Mouse (Mus musculus) G1E-ER4 (cell line): Measurements from ENCODE around the gene Lta. TPM values are rescaled to one million over a fixed set of nuclear protein-coding genes. Genes with fewer than 3 reads are reported as not detected.

Experiments
- GATA1 ChIP-seq: IDR thresholded peaks from one replicate; pipeline ENCODE4 v1.8.0; 2012; ENCODE audit warnings: low read length, inconsistent platforms
- polyA plus RNA-seq: library from polyadenylated mRNA; stranded (reverse); fragments of >175 nt; gene quantifications from 2 replicates; pipeline ENCODE4 v1.2.3, GENCODE M21; 2012

The Lta gene
- polyA plus RNA-seq, 1 experiment, result not detected

DNA sequence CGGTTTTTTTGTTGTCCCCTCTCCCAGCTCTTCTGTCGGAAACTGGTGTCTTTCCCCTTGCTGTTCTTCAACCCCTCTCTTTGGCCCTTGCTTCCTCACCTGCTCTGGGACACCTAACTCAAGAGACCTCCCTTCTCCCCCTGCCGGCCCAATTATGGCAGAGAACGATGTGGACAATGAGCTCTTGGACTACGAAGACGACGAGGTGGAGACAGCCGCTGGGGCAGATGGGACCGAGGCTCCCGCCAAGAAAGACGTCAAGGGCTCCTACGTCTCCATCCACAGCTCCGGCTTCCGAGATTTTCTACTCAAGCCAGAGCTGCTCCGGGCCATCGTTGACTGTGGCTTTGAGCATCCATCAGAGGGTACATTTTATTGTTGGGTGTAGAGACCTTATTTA, 37.9 kb upstream of the Lta start:
- TF ChIP-seq GATA1, result no peak

DNA sequence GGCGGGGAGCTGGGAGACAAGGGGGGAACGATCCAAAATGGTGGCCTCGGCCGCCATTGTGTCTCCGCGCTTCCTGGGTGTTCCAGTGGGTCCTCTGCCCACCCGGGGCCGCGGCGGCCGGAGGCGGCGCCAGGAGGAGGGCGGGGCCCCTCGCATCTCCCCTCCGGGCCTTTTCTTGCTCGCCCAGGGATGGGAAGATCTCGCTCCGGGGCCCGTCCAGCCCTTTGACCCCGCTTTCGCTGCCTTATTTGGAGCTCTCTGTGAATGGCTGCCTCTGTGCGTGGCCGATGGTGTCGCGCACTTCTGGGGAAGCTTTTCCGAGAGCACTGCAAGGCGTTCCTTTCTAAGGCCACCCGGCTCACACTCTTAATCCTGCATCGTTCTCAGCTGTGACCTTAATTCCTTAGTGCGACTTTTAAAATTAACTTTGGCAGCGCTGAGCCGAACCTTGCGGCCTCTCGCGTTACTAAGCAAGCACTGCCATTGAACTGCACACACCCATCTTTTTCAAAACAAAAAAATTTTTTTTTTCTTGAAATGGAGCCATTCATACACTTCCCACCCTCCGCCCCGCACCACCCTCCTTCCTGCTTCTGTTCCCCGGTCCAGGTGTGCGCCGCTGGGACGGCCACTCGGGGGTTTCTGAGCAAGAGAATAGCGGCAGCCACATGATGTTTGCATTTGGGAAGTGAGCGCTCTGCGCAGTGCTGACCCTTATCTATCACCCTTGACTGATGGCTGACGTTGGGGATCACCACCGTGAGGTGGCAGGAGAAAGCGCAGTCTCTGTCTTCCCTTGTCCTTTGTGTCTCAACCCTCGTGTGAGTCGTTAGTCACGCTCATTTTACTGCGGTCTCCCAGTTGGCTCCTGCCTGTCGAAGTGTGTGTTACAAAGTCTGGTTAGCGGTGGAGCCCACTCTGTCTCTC, 37.1 kb upstream of the Lta start:
- no peak for TF ChIP-seq GATA1

DNA sequence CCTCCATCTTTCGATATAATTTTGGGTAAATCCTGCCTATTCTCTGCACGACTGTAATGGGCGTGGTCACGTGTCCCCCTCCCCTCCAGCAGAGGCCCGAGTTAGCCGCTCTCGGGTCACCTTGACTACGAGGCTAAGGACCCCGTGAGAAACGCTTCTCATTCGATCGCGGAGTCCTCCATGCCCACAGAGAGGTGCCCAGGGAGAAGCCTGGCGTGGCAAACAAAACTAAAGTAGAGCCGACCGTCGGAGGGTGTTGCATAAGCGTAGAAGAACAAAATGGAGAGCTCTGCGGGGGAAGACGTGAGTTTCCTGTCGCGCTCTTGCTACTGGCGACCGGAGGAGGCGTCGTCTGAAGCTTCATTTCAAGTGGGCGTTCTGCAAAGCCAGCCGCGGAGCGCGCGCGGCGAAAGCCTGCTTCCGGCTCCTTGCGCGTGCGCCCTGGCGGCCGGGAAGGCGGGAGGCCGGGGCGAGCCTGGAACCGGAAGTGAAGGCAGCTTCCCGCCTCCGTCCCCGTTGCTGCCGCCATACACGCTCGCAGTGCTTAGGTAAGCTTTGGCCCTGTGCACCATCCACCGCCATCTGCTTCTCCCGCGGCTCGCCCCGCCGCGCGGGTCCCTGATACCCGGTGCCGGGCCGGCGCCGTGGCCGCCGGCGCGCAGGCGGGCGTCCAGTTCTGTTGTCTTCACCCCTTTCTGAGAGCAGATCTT, 36.3 kb upstream of the Lta start, which contains the start of gene Ddx39b:
Gene Ddx39b, plus strand, starts transcription at position 442 of the 710 bp plus-strand sequence.
- TF ChIP-seq GATA1, result no peak

- TF ChIP-seq GATA1, result no peak
Observed at GRCm38 (mm10) chr17:35240384-35241304, 35.5 kb upstream of the Lta start.

- no peak for TF ChIP-seq GATA1
Observed at GRCm38 (mm10) chr17:35239700-35240099, 34.5 kb upstream of the Lta start.

GRCm38 (mm10) chr17:35237504-35237903, 32.4 kb upstream of the Lta start:
- no peak for TF ChIP-seq GATA1

- no peak for TF ChIP-seq GATA1
Observed at GRCm38 (mm10) chr17:35236996-35237395, 31.8 kb upstream of the Lta start.

DNA sequence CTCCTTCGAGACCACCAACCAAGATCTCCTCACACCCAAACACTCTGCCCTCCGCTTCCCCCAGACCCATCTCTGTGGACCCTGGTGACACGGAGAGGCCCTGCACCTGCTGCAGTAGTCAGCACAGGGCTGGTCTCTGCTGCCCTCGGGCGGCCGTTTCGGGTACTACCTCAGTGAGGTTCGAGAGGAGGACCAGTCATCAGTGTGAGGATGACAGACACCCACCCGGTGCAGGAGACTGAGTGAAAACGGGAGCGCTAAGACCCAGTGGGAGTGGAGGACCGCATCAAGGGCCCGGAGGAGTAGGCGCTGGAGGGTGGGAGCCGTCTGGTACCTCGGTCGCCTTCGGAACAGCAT, 31.2 kb upstream of the Lta start:
- TF ChIP-seq GATA1, result no peak

DNA sequence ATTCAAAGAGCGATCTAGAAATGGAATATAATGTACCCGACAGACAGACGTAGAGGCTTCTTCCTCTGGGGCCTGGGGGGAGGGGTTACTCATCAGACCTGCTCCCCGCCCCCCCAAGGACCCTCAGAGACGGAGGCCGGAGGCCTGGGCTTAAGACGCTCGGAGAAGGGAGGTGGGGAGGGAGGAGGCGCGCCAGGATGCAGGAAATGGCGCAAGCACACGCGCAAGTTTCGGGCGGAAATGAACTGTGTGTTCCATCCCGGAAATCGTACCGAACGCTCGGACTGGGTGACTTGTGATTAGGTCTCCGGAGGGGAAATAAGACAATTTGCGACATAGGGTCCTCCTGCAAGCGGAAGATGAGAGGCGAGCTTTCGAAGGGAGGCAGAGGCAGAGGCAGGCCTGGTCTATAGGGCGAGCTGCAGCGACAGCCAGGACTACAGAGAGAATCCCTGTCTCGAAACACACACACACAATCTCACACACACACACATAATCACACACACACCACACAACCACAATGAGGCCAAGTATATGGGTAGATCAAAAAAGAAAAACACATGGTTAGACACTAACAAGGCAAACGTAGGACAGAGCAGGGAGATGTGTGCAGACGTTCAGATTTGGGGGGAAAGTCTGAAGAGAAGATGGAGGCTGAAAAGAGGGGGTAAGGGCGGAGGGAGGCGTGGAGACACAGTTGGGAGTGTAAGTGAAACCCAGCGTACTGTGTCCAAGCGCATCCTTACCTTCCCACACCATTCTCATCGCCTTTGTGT, 30.7 kb upstream of the Lta start, which contains the start of gene Nfkbil1:
Gene Nfkbil1, minus strand, starts transcription at position 179 of the 776 bp plus-strand sequence.
- TF ChIP-seq GATA1, result no peak

DNA sequence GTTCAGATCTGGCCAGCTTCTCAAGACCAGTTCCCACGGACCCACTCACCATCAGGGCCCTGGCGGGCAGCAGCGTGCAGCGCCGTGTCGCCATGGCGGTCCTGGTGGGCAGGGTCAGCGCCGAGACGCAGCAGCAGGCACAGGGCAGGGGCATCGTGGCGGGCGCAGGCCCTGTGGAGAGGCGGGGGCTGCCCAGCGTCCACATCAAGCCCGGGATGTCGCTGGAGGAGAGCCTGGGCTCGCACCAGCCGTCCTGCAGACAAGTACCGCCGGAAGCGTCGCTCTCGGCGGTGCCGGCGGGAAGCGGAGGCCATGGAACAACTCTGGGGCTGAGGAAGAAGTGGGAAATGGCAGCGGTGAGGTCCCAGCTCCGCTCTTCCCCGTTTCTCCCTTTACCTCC, 29.8 kb upstream of the Lta start:
- no peak for TF ChIP-seq GATA1

GRCm38 (mm10) chr17:35233114-35233980, 28.2 kb upstream of the Lta start, which contains the start of gene Atp6v1g2:
Gene Atp6v1g2 (plus strand): TSS chr17:35233660.
- TF ChIP-seq GATA1, result no peak

DNA sequence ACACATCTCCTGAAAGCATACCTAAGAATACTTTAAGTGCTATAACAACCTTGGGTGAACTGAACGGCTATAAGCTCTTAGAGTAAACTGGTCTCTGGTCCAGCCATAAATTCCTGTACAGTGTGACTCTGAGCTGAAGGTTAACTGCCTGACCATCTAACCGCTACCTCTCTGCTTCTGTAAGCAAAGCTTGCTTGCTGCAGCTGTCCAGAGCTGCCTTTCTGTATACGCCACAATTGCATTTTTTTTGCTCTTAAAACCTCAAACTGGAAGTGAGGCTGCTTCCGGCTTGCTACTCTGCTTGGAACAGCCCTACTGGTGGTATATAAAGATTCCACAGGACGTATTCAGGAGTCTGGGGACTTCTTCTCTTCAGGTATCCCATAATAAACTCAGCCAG, 27.5 kb upstream of the Lta start:
- TF ChIP-seq GATA1, result no peak

DNA sequence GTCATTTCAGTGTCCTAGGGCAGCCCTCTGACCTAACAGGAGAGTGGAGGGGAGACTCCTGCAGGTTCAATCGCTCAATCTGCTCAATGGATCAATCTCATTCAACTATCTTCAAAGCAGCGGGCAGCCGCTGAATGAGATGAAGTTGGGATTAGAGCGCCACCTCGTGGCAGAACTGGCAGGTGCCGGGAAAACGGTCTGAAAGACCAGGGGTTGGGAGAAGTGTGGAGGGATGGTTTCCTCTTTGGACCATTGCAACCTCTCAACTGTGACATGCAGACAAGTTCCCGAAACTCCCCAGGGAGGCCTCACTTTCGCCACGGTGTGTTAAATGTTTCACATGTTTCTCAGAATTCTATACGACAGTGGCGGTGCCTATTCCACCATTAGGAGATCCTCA, 26.9 kb upstream of the Lta start:
- TF ChIP-seq GATA1, result no peak

GRCm38 (mm10) chr17:35231022-35231421, 25.9 kb upstream of the Lta start:
- TF ChIP-seq GATA1, result no peak
